Mouse (Mus musculus) thymus, adult 2 months (tissue): ENCODE measurements around the gene Ttc39a.

Source experiments
- CTCF ChIP-seq: fragments of 200-500 bp; IDR thresholded peaks from 2 replicates; pipeline ENCODE4 v1.5.1; 2012; ENCODE audit warnings: mild to moderate bottlenecking, control low read depth, low read length, moderate library complexity, borderline replicate concordance; ENCODE audit not compliant: control insufficient read depth, poor library complexity, insufficient read depth; ENCODE audit errors: extremely low read depth
- POLR2A ChIP-seq: fragments of 200-500 bp; IDR thresholded peaks from 2 replicates; pipeline ENCODE4 v1.6.1; 2012; ENCODE audit warnings: mild to moderate bottlenecking, low read length, control low read depth, moderate library complexity; ENCODE audit not compliant: control insufficient read depth, poor library complexity, insufficient read depth; ENCODE audit errors: extremely low read depth

- TF ChIP-seq CTCF, result no peak
- TF ChIP-seq POLR2A, result no peak
Observed at GRCm38 (mm10) chr4:109484621-109485020, 78.2 kb downstream of the Ttc39a start, which contains the start of gene Rnf11.
